Mouse (Mus musculus) frontal cortex, postnatal 36 days (tissue): ENCODE data around the gene Tmbim6.

Experiments
- DNase-seq, 2 experiments: peaks; one replicate each; pipeline ENCODE4 v3.0.0; 2022; ENCODE audit warnings: low spot score in 2 of 2

Tmbim6 gene

GRCm38 (mm10) chr15:99449751-99450280, 57.1 kb downstream of the Tmbim6 start:
- DNase-seq, result no peak

- no peak for DNase-seq
Observed at GRCm38 (mm10) chr15:99453153-99453900, 60.6 kb downstream of the Tmbim6 start.

GRCm38 (mm10) chr15:99454585-99455279, 62.0 kb downstream of the Tmbim6 start:
- DNase-seq, result no peak

- no peak for DNase-seq
Observed at GRCm38 (mm10) chr15:99455415-99455814, 62.7 kb downstream of the Tmbim6 start.

GRCm38 (mm10) chr15:99456338-99456962, 63.8 kb downstream of the Tmbim6 start:
- DNase-seq, result no peak

- peak; percentile 37 to 59 for DNase-seq
Observed at GRCm38 (mm10) chr15:99456963-99457605, 64.4 kb downstream of the Tmbim6 start.

GRCm38 (mm10) chr15:99457606-99458401, 65.1 kb downstream of the Tmbim6 start, which contains the start of gene Nckap5l:
Nckap5l (minus strand) TSS chr15:99457748.
- peak; percentile 86 to 88 for DNase-seq
